Mouse (Mus musculus) intestine, embryonic 15.5 days (tissue): ENCODE data around the gene Slc2a2. TPM values are rescaled to one million over a fixed set of nuclear protein-coding genes. Genes with fewer than 3 reads are reported as not detected.
"Not testable (repeated sequence)": the region's sequence is repeated elsewhere in the genome, so short reads cannot be mapped to it uniquely, and the experiment has no call there.

Source experiments
- ATAC-seq: fragments of 200-750 bp; cut with Nextera tagmentation; 2 replicates; pipeline ENCODE4 v1.8.0; 2017; ENCODE audit warnings: moderate TSS enrichment, moderate library complexity
- H3K27ac ChIP-seq: fragments of 300-500 bp; sonication (generic); 2 replicates; pipeline ENCODE4 v1.5.1; 2015; ENCODE audit warnings: mild to moderate bottlenecking, inconsistent platforms
- H3K27me3 ChIP-seq: fragments of 300-500 bp; sonication (generic); replicated peaks from 2 replicates; pipeline ENCODE4 v1.6.1; 2015; ENCODE audit warnings: inconsistent platforms
- H3K36me3 ChIP-seq: fragments of 300-500 bp; sonication (generic); 2 replicates; pipeline ENCODE4 v1.6.1; 2015; ENCODE audit warnings: inconsistent platforms
- H3K4me1 ChIP-seq: fragments of 300-500 bp; sonication (generic); replicated peaks from 2 replicates; pipeline ENCODE4 v1.6.1; 2015; ENCODE audit warnings: inconsistent platforms
- H3K4me2 ChIP-seq: fragments of 300-500 bp; sonication (generic); replicated peaks from 2 replicates; pipeline ENCODE4 v1.6.1; 2015; ENCODE audit warnings: mild to moderate bottlenecking, inconsistent platforms
- H3K4me3 ChIP-seq: fragments of 300-500 bp; sonication (generic); replicated peaks from 2 replicates; pipeline ENCODE4 v1.5.1; 2015; ENCODE audit warnings: inconsistent platforms
- H3K9ac ChIP-seq: fragments of 300-500 bp; sonication (generic); 2 replicates; pipeline ENCODE4 v1.6.1; 2015; ENCODE audit warnings: inconsistent platforms
- H3K9me3 ChIP-seq: fragments of 300-500 bp; sonication (generic); 2 replicates; pipeline ENCODE4 v1.6.1; 2016; ENCODE audit warnings: inconsistent platforms
- WGBS: fragments of 180-500 bp; shearing (Covaris S2); methylation state at CpG from one replicate; pipeline ENCODE4 v1.1.7; 2015; 5-methylcytosine and 5-hydroxymethylcytosine counted together
- polyA plus RNA-seq: library from polyadenylated mRNA; unstranded; fragments of >200 nt; fragmentation: Nextera tagmentation; extraction: Ambion mirVana; gene quantifications from 2 replicates; pipeline ENCODE4 v1.2.1, GENCODE M21; 2015

Gene Slc2a2
- polyA plus RNA-seq, 1 experiment from 2014 or later, result 6.4 TPM

DNA sequence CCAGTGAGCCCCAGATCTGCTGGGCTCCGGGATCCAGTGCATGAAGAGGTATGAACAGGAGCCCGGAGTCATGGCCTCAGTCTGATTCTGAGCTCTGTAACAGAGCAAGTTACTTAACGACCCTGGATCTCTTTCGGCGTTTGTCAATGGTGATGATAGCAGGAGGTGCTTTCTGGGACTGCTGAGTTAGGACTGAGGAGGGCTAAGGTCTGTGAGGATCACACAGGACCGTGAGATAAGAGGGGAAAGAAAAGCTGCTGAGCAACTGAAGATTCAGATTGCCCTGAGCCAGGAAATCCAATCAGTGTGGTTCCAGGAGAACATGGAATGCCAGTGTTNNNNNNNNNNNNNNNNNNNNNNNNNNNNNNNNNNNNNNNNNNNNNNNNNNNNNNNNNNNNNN, 42.6 kb downstream of the Slc2a2 start:
- Histone ChIP-seq H3K36me3 (no peaks in the 10 kb centered on the region), H3K9me3 (no peaks in the 10 kb centered on the region), H3K4me3 (no peak overlapping the region), H3K4me1 (no peaks in the 10 kb centered on the region), H3K4me2 (no peak overlapping the region), H3K9ac (no peak overlapping the region), H3K27ac (no peak overlapping the region; the same call in 1 of the 2 replicates), H3K27me3 (no peaks in the 10 kb centered on the region)
- ATAC-seq, result peak; percentile 51
- 35% methylated on average over 6 of the region's 6 CpGs for WGBS

DNA sequence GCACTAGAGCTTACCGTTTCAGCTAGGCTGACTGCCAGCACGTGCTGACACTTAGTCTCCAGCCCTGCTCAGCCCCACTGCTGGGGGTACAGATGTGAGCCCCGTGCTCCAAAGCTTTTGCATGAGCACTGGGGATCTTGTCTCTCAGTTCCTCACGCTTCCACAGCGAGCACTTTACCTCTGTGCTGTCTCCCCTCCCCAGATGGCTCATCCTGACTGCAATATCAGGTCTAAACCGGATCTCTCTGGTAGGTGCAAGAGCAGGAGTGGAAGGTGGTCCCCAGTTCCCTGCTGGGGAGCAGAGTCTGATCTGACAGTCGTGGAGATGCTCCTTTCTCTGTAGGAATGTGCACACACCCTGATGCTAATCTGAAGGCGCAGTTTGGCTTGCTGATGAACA, 45.5 kb downstream of the Slc2a2 start:
- no peak for ATAC-seq
- no peak overlapping the region for H3K27ac ChIP-seq
- no peak overlapping the region for H3K4me2 ChIP-seq
- no peaks in the 10 kb centered on the region for H3K36me3 ChIP-seq
- 58% methylated on average over 8 of the region's 8 CpGs for WGBS
- no peaks in the 10 kb centered on the region for H3K4me1 ChIP-seq
- H3K27me3 ChIP-seq, result no peaks in the 10 kb centered on the region
- H3K9ac ChIP-seq, result no peak overlapping the region
- H3K9me3 ChIP-seq, result no peaks in the 10 kb centered on the region
- H3K4me3 ChIP-seq, result no peak overlapping the region

DNA sequence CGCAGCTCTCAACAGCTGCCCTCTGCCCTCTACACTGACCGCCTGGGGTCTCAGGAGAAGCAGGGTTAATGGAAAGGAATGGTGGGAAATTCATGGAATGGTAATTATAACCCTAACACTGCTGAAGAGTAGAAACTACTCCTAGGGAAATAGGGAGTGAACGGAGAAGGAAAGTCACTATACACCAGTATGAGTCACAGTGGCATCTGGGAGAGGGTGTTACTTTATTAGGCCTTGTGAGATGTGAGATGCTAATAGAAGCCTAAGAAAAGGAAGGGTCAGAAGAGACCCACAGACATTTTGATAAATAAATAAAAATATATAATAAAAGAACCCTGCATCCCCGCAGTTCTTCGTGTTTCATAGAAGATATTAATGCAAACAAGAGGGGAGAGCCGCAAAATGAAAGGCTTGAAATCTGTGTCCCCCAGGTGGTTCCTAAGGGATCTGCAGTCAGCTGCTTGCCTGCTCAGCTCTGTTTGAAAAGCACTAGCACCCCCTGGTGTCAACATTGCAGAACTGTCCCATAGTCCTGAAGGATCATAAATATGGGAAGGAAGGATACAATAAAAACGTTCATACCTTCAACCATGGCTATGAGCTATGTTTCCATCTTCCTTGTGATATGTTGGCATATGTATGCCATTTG, 48.3 kb downstream of the Slc2a2 start:
- Histone ChIP-seq H3K9ac (no peak overlapping the region), H3K9me3 (no peaks in the 10 kb centered on the region), H3K36me3 (no peaks in the 10 kb centered on the region), H3K4me1 (no peaks in the 10 kb centered on the region), H3K27me3 (no peaks in the 10 kb centered on the region), H3K27ac (no peak overlapping the region), H3K4me3 (no peak overlapping the region), H3K4me2 (no peak overlapping the region)
- ATAC-seq, result peak; percentile 90
- WGBS, result 30% methylated on average over 7 of the region's 7 CpGs

DNA sequence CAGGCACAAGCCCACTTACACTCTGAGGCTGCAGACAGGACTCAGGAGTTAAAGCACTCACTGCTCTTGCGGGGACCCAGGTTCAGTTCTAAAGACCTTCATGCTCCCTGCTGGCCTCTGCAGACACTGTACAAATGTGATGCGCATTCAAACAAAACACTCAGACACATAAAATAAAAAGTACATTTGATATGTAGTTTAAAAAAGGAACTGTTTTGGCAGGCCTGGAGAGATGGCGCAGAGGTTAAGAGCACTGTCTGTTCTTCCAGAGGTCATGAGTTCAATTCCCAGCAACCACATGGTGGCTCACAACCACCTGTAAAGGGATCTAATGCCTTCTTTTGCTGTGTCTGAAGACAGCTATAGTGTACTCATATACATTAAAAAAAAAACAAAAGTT, 50.4 kb downstream of the Slc2a2 start:
- H3K27me3 ChIP-seq, result no peaks in the 10 kb centered on the region
- H3K9ac ChIP-seq, result no peak overlapping the region
- H3K4me2 ChIP-seq, result no peak overlapping the region
- H3K9me3 ChIP-seq, result no peaks in the 10 kb centered on the region
- no peak for ATAC-seq
- H3K4me1 ChIP-seq, result no peaks in the 10 kb centered on the region
- H3K36me3 ChIP-seq, result no peaks in the 10 kb centered on the region
- H3K27ac ChIP-seq, result no peak overlapping the region
- WGBS, result 82% methylated on average over 3 of the region's 3 CpGs
- H3K4me3 ChIP-seq, result no peak overlapping the region

DNA sequence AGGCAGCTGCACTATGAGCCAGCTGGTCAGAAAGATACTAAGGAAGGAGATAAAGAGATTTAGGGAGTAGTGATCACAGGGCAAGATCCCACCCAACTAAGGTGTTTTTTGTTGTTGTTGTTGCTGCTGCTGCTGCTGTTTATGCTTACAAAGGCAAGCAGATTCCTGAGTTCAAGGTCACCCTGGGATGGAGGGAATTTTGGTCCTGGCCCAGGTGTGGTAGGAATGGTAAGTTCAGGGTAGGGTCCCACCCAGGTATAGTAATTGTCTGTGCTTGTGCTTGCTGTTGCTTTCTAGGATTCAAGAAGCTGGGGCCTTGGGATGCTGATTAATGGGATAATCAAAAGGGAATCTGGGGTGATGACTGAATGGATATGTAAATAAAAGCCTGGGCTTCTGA, 51.3 kb downstream of the Slc2a2 start:
- H3K36me3 ChIP-seq, result no peaks in the 10 kb centered on the region
- no peaks in the 10 kb centered on the region for H3K9me3 ChIP-seq
- ATAC-seq, result no peak
- H3K4me1 ChIP-seq, result no peaks in the 10 kb centered on the region
- no peak overlapping the region for H3K4me2 ChIP-seq
- no peak overlapping the region for H3K27ac ChIP-seq
- H3K27me3 ChIP-seq, result no peaks in the 10 kb centered on the region
- H3K4me3 ChIP-seq, result no peak overlapping the region
- H3K9ac ChIP-seq, result no peak overlapping the region

DNA sequence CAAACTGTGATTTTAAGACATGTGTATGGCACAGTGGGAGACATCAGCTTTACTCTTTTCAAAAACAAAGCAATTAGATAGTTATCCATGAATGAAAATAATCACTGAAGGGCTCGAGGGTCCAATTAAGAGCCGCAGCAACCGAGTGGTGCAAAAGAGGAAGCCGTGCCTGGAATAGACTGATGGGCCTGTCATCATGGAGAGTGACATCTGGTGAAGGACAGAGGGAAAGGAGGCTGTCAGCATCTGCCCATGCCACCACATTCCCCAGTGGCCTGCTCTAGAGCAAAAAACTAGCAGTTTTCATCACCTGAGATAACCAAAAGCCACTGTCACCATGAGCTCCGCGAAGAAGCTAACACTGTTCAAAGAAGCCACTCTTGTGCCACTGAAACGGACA, 57.8 kb downstream of the Slc2a2 start:
- H3K9ac ChIP-seq, result no peak overlapping the region
- H3K36me3 ChIP-seq, result no peaks in the 10 kb centered on the region
- H3K27ac ChIP-seq, result no peak overlapping the region
- no peak for ATAC-seq
- H3K4me3 ChIP-seq, result no peak overlapping the region
- H3K4me1 ChIP-seq, result no peaks in the 10 kb centered on the region
- H3K9me3 ChIP-seq, result no peaks in the 10 kb centered on the region
- H3K4me2 ChIP-seq, result no peak overlapping the region
- 87% methylated on average over 7 of the region's 7 CpGs for WGBS
- H3K27me3 ChIP-seq, result no peaks in the 10 kb centered on the region

DNA sequence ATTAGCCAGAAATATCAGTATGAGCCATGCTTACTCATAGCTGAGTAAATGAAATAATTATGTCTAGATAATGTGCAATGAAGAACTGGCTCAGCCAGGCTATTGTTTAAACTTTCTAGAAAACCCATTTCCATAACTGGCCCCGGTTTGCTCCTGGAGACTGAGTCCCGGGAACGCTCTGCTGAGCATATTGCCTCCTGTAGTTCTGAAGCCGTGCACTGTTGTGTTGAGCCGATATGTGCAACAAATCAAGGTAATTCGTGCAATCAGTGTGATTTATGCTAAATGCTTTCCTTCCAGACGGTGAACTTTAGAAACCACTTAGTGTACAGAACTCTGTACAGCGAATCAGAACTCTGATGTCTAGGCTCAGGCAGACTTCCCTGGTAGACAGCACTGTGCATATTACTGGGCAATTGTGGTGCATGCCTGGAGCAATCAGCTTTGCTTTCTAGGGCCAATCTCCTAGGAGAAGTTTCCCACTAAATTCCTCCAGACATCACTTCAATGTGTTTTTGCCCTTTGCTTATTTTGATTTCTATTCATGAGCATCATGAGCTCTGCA, 63.6 kb downstream of the Slc2a2 start:
- no peak overlapping the region for H3K4me2 ChIP-seq
- no peaks in the 10 kb centered on the region for H3K4me1 ChIP-seq
- WGBS, result 58% methylated on average over 8 of the region's 8 CpGs
- H3K27ac ChIP-seq, result no peak overlapping the region
- H3K27me3 ChIP-seq, result no peaks in the 10 kb centered on the region
- no peak for ATAC-seq
- H3K4me3 ChIP-seq, result no peak overlapping the region
- H3K36me3 ChIP-seq, result no peaks in the 10 kb centered on the region
- H3K9ac ChIP-seq, result no peak overlapping the region
- H3K9me3 ChIP-seq, result no peaks in the 10 kb centered on the region

DNA sequence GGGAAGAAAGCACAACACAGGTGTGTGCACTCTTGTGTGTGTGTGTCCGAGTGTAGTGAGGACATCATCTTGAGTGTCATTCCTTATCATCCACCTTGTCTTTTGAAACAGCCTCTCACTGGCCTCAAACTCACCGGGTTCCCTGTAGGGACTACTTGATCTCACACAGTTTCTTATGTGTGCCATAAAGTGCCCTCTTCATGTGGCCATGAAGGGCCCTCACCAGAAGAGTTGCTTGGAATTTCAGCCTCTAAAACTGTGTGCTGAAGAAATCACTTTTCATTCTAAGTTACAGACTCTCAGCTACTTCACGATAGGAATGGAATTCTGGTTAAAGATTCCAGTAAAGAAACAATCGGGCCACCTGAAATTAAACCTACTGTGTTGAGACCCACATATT, 69.2 kb downstream of the Slc2a2 start:
- no peaks in the 10 kb centered on the region for H3K27me3 ChIP-seq
- no peak overlapping the region for H3K4me2 ChIP-seq
- no peaks in the 10 kb centered on the region for H3K9me3 ChIP-seq
- no peak overlapping the region for H3K27ac ChIP-seq
- 89% methylated on average over 4 of the region's 4 CpGs for WGBS
- no peak overlapping the region for H3K9ac ChIP-seq
- H3K4me1 ChIP-seq, result no peaks in the 10 kb centered on the region
- ATAC-seq, result no peak
- no peaks in the 10 kb centered on the region for H3K36me3 ChIP-seq
- H3K4me3 ChIP-seq, result no peak overlapping the region

DNA sequence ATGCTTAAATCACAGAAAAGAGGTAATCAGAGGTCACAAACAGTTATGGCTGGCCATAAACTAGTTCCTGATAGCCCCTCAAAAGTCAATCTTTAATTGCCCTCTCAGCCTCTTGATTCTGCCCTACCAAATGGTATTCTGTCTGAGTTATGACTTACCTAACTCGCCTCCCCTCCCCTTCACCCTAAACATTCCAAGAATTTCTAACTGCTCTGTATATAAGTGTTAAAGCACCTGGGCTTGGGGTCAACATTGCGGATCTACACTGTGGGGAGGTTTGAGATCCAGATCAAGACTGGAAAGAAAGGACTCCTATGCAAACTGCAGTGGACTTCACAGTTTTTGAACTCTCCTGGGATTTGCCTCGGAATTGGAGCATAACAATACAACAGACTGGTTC, 70.5 kb downstream of the Slc2a2 start:
- Histone ChIP-seq H3K4me1 (no peaks in the 10 kb centered on the region), H3K36me3 (no peaks in the 10 kb centered on the region), H3K9ac (no peak overlapping the region), H3K27me3 (no peaks in the 10 kb centered on the region), H3K4me2 (no peak overlapping the region), H3K9me3 (no peaks in the 10 kb centered on the region), H3K4me3 (no peak overlapping the region), H3K27ac (no peak overlapping the region)
- ATAC-seq, result no peak
- WGBS, result 67% methylated on average over 3 of the region's 3 CpGs

DNA sequence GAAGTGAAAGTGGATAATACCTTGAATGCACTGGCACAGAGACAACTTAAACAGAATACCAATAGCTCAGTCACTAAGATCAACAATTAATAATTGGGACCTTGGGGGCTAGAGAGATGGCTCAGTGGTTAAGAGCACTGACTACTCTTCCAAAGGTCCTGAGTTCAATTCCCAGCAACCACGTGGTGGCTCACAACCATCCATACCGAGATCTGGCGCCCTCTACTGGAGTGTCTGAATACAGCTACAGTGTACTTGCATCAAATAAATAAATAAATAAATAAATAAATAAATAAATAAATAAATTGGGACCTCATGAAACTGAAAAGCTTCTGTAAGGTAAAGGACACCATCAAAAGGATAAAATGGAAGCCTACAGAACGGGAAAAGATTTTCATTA, 75.2 kb downstream of the Slc2a2 start:
- H3K36me3 ChIP-seq, H3K4me3 ChIP-seq, H3K4me2 ChIP-seq, H3K4me1 ChIP-seq, ATAC-seq, H3K27me3 ChIP-seq, H3K9ac ChIP-seq, H3K9me3 ChIP-seq, H3K27ac ChIP-seq: not testable (repeated sequence)
- 62% methylated on average over 4 of the region's 4 CpGs for WGBS

DNA sequence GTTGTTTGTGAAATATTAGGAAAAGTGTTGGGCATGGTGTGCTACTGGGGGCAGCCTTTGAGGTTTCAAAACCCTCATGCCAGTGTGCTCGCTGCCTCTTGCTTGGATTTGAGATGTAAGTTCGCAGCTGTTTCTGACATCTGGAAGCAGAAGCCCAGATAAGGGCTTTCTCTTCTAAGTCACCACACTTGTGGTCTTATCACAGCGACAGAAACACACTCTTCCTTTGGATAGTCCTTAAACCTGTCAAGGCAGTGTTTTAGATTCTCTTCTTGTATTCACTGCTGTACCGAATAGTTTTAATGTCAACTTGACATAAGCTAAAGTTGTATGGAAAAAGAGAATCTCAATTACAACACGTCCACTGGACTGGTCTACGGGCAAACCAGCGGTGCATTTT, 77.7 kb downstream of the Slc2a2 start:
- 88% methylated on average over 7 of the region's 7 CpGs for WGBS
- Histone ChIP-seq H3K4me2 (no peak overlapping the region), H3K27me3 (no peaks in the 10 kb centered on the region), H3K9me3 (no peaks in the 10 kb centered on the region), H3K4me1 (no peaks in the 10 kb centered on the region), H3K4me3 (no peak overlapping the region), H3K27ac (no peak overlapping the region), H3K9ac (no peak overlapping the region), H3K36me3 (no peaks in the 10 kb centered on the region)
- no peak; the same call in 1 of the 2 replicates for ATAC-seq

DNA sequence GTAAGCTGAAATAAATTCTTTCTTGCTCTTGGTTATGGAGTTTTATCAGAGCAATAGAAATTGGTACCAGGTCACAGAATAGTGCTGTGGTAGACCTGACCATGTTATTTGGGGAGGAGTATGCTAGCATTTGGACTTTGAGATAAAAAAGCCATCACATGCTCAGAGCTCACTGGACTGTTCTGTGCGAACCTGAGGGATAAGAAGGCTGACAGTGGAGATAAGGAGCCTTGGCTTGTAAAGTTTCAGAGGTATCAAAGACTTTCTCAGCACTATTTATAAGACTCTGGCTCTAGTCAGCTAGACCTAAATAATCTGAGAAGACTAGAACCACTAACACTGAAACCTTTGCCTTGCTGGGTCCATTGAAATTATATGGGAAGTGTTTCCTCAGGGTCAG, 78.3 kb downstream of the Slc2a2 start:
- no peak overlapping the region for H3K27ac ChIP-seq
- no peaks in the 10 kb centered on the region for H3K36me3 ChIP-seq
- peaks cover 4% of the 10 kb centered on the region; the same call in 1 of the 2 replicates for H3K4me1 ChIP-seq
- H3K9ac ChIP-seq, result no peak overlapping the region
- peak; percentile 72; the same call in 1 of the 2 replicates for ATAC-seq
- 77% methylated on average over 1 of the region's 1 CpGs for WGBS
- H3K27me3 ChIP-seq, result no peaks in the 10 kb centered on the region
- no peak overlapping the region for H3K4me3 ChIP-seq
- H3K4me2 ChIP-seq, result no peak overlapping the region
- H3K9me3 ChIP-seq, result no peaks in the 10 kb centered on the region

DNA sequence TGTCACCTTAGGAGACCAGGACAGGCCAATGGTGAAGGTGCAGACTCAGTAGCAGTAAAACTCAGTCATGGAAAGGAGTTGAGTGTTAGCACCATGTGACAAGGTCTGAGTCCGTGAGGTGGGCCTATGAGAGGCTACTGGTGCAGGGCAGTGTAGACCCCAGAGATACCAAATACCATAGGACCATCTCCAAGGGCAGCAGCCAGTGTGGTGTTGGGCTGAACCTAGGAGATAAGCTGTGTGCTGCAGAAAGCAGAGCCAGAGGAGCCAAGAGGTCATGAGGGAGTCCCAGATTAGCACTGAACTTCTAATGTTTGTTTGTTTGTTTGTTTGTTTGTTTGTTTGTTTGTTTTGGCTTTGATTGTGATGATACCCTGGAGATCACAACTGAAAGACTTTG, 78.8 kb downstream of the Slc2a2 start:
- ATAC-seq, result no peak
- Histone ChIP-seq H3K36me3 (no peaks in the 10 kb centered on the region), H3K4me2 (no peak overlapping the region), H3K4me3 (no peak overlapping the region), H3K9ac (no peak overlapping the region), H3K27ac (no peak overlapping the region), H3K9me3 (no peaks in the 10 kb centered on the region), H3K27me3 (no peaks in the 10 kb centered on the region), H3K4me1 (peaks cover 4% of the 10 kb centered on the region; the same call in 1 of the 2 replicates)
- WGBS, result 89% methylated on average over 1 of the region's 1 CpGs
